Mouse (Mus musculus): Measurements from ENCODE around the gene Rpl38. TPM values are rescaled to one million over a fixed set of nuclear protein-coding genes. Genes with fewer than 3 reads are reported as not detected.

Rpl38 gene
- polyA plus RNA-seq, 1 experiment from 2014 or later, result 869 TPM

DNA sequence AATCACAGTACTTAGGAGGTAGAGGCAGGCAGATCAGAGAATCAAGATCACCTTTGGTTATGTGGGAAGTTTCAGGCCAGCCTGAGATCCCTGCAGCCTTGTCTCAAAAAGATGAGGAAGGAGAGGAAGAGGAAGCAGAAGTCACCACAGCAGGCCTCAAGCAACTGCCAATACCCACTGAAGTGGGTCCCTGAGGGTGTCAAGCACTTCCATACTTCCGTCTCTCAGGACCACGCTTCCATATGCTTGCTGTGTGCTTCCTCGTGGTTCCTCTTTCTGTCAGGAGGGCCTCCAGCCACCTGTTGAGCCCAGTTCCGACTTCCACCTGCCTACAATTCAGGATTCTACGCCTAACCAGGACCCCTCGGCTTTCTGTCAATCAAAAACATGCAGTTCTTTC, 14.7 kb upstream of the Rpl38 start:
- 88% methylated on average over 6 of the region's 6 CpGs for WGBS
- H3K9ac ChIP-seq, result no peak overlapping the region
- no peak overlapping the region for H3K4me3 ChIP-seq (replicated peaks; ENCODE audit: low read length)
- no peaks in the 10 kb centered on the region for H3K9me3 ChIP-seq (ENCODE audit: control insufficient read depth, low read length)
- DNase-seq (ENCODE audit: low spot score) (no peak), ATAC-seq (ENCODE audit: low FRiP score) (no peak)
- H3K4me2 ChIP-seq (replicated peaks), result no peak overlapping the region
- no peaks in the 10 kb centered on the region for H3K27me3 ChIP-seq (ENCODE audit: control insufficient read depth, insufficient read depth, low read length)
- H3K4me1 ChIP-seq (replicated peaks; ENCODE audit: control insufficient read depth, insufficient read depth, low read length), result peaks cover 8% of the 10 kb centered on the region
- H3K36me3 ChIP-seq (replicated peaks; ENCODE audit: control insufficient read depth, insufficient read depth), result no peaks in the 10 kb centered on the region
- H3K27ac ChIP-seq, result no peak overlapping the region

DNA sequence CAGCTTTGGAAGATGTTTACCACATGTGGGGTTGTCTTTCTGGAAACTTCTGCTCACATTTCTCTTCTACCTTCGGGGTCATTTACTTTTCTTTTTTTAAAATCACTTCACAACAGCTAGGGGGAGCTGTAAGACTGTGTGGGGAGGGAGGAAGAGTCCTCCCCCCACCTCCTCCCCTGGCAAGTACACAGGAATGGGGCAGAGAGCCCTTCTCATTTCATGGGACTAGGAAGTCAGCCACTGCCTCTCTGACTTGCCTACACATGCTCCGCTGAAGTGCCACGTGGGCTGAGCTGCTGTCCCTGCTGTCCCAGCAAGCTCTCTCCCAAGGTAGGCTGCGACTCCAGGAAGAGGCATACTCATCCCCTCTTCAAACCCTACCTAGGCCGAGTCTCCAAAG, 13.8 kb upstream of the Rpl38 start:
- H3K36me3 ChIP-seq (replicated peaks; ENCODE audit: control insufficient read depth, insufficient read depth), result no peaks in the 10 kb centered on the region
- no peak for ATAC-seq (ENCODE audit: low FRiP score)
- H3K4me3 ChIP-seq (replicated peaks; ENCODE audit: low read length), result no peak overlapping the region
- no peak overlapping the region for H3K27ac ChIP-seq
- no peaks in the 10 kb centered on the region for H3K9me3 ChIP-seq (ENCODE audit: control insufficient read depth, low read length)
- WGBS, result 58% methylated on average over 5 of the region's 5 CpGs
- no peak for DNase-seq (ENCODE audit: low spot score)
- H3K4me2 ChIP-seq (replicated peaks), result no peak overlapping the region
- no peaks in the 10 kb centered on the region for H3K27me3 ChIP-seq (ENCODE audit: control insufficient read depth, insufficient read depth, low read length)
- H3K9ac ChIP-seq, result no peak overlapping the region
- H3K4me1 ChIP-seq (replicated peaks; ENCODE audit: control insufficient read depth, insufficient read depth, low read length), result peaks cover 8% of the 10 kb centered on the region

DNA sequence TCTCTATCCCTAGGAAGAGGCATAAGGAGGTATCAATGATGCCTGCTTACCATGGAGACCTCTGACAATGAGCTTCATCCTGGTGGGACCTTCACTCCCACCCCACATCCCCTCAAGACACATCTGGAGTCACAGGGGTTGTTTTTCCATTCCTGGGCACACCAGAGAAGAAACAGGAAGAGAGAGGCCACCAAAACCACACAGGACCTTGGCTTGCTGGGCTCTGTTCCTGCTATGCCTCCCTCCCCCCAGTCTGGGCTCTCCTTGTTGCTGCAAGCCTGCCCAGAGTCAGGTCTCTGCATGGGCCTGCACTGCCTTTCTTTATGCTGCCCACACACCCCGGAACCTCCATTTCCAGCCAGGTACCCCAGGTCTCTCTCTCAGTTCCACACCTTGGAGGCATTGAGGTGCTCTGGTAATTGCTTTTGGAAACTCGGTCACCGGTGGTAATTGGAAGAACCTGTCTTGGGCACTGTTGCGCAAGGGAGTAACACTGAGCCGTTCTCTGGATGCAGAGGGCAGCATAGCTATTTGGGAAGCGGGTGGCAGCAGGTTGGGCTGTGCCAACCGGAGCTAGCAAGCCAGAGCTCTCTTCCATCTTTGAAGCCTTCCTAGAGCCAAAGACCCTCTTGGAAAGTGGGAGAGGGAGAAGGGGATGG, 12.8 kb upstream of the Rpl38 start:
- no peaks in the 10 kb centered on the region for H3K27me3 ChIP-seq (ENCODE audit: control insufficient read depth, insufficient read depth, low read length)
- WGBS, result 88% methylated on average over 7 of the region's 7 CpGs

DNA sequence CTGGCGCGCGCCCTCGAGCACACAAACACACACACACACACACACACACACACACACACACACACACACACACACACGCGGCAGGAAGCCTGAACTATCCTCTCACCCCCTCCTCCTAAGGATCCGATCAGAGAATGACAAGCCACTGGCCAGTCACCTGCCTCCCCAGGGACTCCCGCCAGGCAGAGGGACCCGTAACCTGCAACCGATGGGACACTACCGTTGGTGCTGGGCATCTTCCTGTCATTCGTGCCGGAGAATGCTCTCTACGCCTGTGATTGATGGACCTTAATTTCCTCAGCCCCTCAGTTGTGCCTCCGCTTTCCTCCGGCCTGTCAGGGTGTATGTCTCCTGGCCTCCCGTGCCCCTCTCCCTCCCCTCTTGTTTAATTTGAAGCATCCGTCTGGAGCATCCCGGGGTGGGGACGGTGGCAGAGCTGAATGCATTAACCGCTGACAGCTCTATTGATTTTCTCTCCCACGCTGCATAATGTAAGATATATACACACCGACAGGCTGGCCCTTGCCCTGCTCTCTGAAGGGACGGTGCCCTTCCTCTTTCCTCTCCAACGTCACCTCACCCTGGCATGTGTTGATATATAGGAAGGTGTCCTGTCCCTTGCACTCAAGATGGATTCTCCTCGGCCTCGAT, 11.2 kb upstream of the Rpl38 start:
- DNase-seq (ENCODE audit: low spot score), result no peak
- 28% methylated on average over 27 of the region's 27 CpGs for WGBS

More for the DNA sequence above, 12.8 kb upstream of the Rpl38 start:
- Histone ChIP-seq H3K4me3 (replicated peaks; ENCODE audit: low read length) (no peak overlapping the region), H3K4me2 (replicated peaks) (no peak overlapping the region), H3K27ac (no peak overlapping the region), H3K36me3 (replicated peaks; ENCODE audit: control insufficient read depth, insufficient read depth) (no peaks in the 10 kb centered on the region), H3K9me3 (ENCODE audit: control insufficient read depth, low read length) (no peaks in the 10 kb centered on the region), H3K4me1 (replicated peaks; ENCODE audit: control insufficient read depth, insufficient read depth, low read length) (peaks cover 8% of the 10 kb centered on the region), H3K9ac (no peak overlapping the region)
- ATAC-seq (ENCODE audit: low FRiP score) (no peak), DNase-seq (ENCODE audit: low spot score) (no peak)

DNA sequence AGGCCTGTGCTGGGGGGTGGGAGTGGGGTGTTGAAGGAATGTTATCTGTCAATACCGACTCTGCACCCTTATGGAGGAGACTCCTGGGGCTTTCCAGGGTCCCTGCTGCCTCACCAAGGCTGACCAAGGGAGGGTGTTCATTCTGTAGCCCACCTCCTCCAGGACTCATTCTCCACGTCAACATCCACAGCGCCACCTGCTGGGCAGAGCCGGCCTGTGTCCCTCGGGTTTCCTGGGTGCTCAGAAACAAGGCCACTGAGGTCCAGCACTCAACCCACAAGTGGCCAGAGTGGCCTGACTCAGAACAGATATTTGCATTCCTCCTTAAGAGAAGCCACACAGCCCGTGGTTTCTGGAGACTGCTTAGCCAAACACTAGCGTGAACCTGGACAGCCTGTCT, 10.6 kb upstream of the Rpl38 start:
- Histone ChIP-seq H3K4me3 (replicated peaks; ENCODE audit: low read length) (no peak overlapping the region), H3K36me3 (replicated peaks; ENCODE audit: control insufficient read depth, insufficient read depth) (no peaks in the 10 kb centered on the region), H3K9me3 (ENCODE audit: control insufficient read depth, low read length) (no peaks in the 10 kb centered on the region), H3K9ac (no peak overlapping the region), H3K4me1 (replicated peaks; ENCODE audit: control insufficient read depth, insufficient read depth, low read length) (peaks cover 2% of the 10 kb centered on the region), H3K4me2 (replicated peaks) (peak overlapping the region; percentile 25), H3K27me3 (ENCODE audit: control insufficient read depth, insufficient read depth, low read length) (no peaks in the 10 kb centered on the region), H3K27ac (peak overlapping the region; percentile 65)
- DNase-seq (ENCODE audit: low spot score) (peak; percentile 77), ATAC-seq (ENCODE audit: low FRiP score) (peak; percentile 46; the same call in 1 of the 2 replicates)
- WGBS, result 21% methylated on average over 7 of the region's 7 CpGs

More for the DNA sequence above, 11.2 kb upstream of the Rpl38 start:
- peak; percentile 50 for ATAC-seq (ENCODE audit: low FRiP score)
- H3K36me3 ChIP-seq (replicated peaks; ENCODE audit: control insufficient read depth, insufficient read depth), result no peaks in the 10 kb centered on the region
- H3K27me3 ChIP-seq (ENCODE audit: control insufficient read depth, insufficient read depth, low read length), result no peaks in the 10 kb centered on the region
- peaks cover 8% of the 10 kb centered on the region for H3K4me1 ChIP-seq (replicated peaks; ENCODE audit: control insufficient read depth, insufficient read depth, low read length)
- H3K4me2 ChIP-seq (replicated peaks), result peak overlapping the region; percentile 25
- H3K9me3 ChIP-seq (ENCODE audit: control insufficient read depth, low read length), result no peaks in the 10 kb centered on the region
- H3K27ac ChIP-seq, result peak overlapping the region; percentile 65
- no peak overlapping the region for H3K4me3 ChIP-seq (replicated peaks; ENCODE audit: low read length)
- H3K9ac ChIP-seq, result peak overlapping the region; percentile 28; the same call in 1 of the 2 replicates

DNA sequence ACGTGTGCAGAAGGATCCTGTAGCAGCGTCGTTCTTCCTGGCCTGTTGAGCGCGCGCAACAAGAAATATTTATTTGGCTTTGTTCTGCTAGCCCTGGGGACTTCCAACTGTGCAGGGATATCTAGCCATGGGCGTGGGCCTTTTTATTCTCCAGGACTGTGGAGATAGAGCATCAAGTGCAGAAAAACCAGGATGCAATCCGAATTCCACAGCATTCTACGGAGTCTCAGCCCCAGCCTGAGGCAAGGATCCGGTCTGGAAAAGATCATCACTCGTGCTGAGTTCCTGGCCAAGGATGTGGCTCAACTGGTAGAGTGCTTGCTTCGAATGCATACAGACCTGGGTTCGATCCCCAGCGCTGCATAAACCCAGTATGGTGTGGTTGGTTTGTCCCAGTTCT, 6.2 kb upstream of the Rpl38 start:
- Histone ChIP-seq H3K9ac (no peak overlapping the region), H3K9me3 (ENCODE audit: control insufficient read depth, low read length) (no peaks in the 10 kb centered on the region), H3K4me2 (replicated peaks) (no peak overlapping the region), H3K27me3 (ENCODE audit: control insufficient read depth, insufficient read depth, low read length) (no peaks in the 10 kb centered on the region), H3K4me3 (replicated peaks; ENCODE audit: low read length) (no peak overlapping the region), H3K27ac (no peak overlapping the region), H3K36me3 (replicated peaks; ENCODE audit: control insufficient read depth, insufficient read depth) (no peaks in the 10 kb centered on the region), H3K4me1 (replicated peaks; ENCODE audit: control insufficient read depth, insufficient read depth, low read length) (no peaks in the 10 kb centered on the region; the same call in 1 of the 2 replicates)
- DNase-seq (ENCODE audit: low spot score) (no peak), ATAC-seq (ENCODE audit: low FRiP score) (no peak)
- WGBS, result 93% methylated on average over 14 of the region's 14 CpGs

DNA sequence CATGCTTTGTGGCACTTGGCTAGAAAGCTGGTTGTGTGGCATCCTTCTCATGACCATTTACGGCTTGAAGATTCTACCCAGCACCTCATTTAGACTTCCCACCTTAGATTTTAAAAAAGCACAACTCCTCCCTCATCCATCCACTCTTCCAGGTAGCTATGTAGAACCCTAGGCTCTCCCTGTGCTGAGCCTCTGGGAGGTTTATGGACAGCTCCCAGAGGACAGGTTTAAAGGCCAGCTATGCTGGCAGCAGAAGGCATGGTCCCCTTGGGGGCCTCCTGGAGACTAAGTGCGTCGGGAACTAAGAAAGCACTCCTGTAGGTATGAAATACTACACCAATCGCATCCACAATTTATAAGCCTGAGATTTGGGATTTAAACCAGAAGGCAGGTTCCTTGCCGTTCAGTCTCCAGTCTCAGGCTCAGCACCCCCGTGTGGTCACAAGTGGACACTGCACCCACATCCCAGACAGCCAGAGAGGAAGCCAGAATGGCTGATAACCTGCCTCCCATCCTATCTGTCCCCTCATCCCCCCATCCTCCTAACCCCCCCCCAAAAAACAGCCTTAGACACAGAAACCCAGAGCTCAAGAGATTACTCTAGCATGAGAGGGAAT, 5.5 kb upstream of the Rpl38 start:
- H3K27ac ChIP-seq, result no peak overlapping the region
- H3K9me3 ChIP-seq (ENCODE audit: control insufficient read depth, low read length), result no peaks in the 10 kb centered on the region
- H3K4me1 ChIP-seq (replicated peaks; ENCODE audit: control insufficient read depth, insufficient read depth, low read length), result no peaks in the 10 kb centered on the region
- H3K4me2 ChIP-seq (replicated peaks), result no peak overlapping the region
- no peak for ATAC-seq (ENCODE audit: low FRiP score)
- no peak overlapping the region for H3K9ac ChIP-seq
- DNase-seq (ENCODE audit: low spot score), result peak; percentile 77
- 36% methylated on average over 6 of the region's 6 CpGs for WGBS
- H3K4me3 ChIP-seq (replicated peaks; ENCODE audit: low read length), result no peak overlapping the region
- H3K36me3 ChIP-seq (replicated peaks; ENCODE audit: control insufficient read depth, insufficient read depth), result no peaks in the 10 kb centered on the region
- H3K27me3 ChIP-seq (ENCODE audit: control insufficient read depth, insufficient read depth, low read length), result no peaks in the 10 kb centered on the region

DNA sequence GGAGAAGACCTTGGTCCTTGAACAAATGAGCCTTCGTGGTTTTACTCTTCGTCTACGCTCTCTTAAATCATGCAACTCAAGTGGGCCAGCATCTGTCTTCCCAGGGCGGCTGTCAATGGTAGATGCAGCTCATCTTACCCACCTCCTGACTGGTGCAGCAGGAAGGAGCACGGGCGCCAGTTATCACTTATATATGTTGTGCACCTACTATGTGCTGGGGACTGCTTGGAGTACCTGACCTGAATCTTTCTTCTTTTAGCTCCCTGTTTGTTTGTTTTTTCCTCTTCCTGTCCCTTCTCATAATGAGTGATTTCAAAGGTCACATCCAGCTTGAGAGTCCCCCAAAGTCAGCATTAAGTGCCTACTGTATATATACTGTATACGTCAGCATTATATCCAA, 4.2 kb upstream of the Rpl38 start:
- no peaks in the 10 kb centered on the region for H3K4me1 ChIP-seq (replicated peaks; ENCODE audit: control insufficient read depth, insufficient read depth, low read length)
- DNase-seq (ENCODE audit: low spot score) (no peak), ATAC-seq (ENCODE audit: low FRiP score) (no peak)
- no peak overlapping the region for H3K4me2 ChIP-seq (replicated peaks)
- H3K4me3 ChIP-seq (replicated peaks; ENCODE audit: low read length), result no peak overlapping the region
- no peaks in the 10 kb centered on the region for H3K36me3 ChIP-seq (replicated peaks; ENCODE audit: control insufficient read depth, insufficient read depth)
- WGBS, result 87% methylated on average over 7 of the region's 7 CpGs
- no peaks in the 10 kb centered on the region for H3K9me3 ChIP-seq (ENCODE audit: control insufficient read depth, low read length)
- H3K27ac ChIP-seq, result no peak overlapping the region
- H3K9ac ChIP-seq, result no peak overlapping the region
- H3K27me3 ChIP-seq (ENCODE audit: control insufficient read depth, insufficient read depth, low read length), result no peaks in the 10 kb centered on the region

DNA sequence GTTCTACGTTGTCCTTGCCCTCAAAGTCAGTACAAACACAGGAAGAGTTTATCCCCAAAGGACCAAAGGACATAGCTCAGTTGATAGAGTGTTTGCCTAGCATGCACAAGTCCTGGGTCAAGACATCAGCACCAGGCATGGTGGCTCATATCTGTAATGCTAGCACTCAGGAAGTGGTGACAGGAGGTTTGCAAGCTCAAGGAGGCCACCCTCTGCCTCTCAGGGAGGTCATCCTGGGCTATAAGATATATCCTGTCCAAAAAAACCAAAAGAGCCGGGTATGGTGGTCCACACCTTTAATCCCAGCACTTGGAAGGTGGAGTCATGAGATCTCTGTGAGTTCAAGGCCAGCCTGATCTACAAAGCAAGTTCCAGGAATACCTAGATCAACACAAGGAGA, 2.9 kb upstream of the Rpl38 start:
- H3K4me2 ChIP-seq (replicated peaks), result no peak overlapping the region
- H3K4me3 ChIP-seq (replicated peaks; ENCODE audit: low read length), result no peak overlapping the region
- no peaks in the 10 kb centered on the region for H3K27me3 ChIP-seq (ENCODE audit: control insufficient read depth, insufficient read depth, low read length)
- no peak overlapping the region for H3K27ac ChIP-seq
- no peak for ATAC-seq (ENCODE audit: low FRiP score)
- no peak overlapping the region for H3K9ac ChIP-seq
- no peaks in the 10 kb centered on the region for H3K9me3 ChIP-seq (ENCODE audit: control insufficient read depth, low read length)
- WGBS, result 85% methylated on average over 2 of the region's 2 CpGs
- peaks cover 3% of the 10 kb centered on the region for H3K36me3 ChIP-seq (replicated peaks; ENCODE audit: control insufficient read depth, insufficient read depth)
- H3K4me1 ChIP-seq (replicated peaks; ENCODE audit: control insufficient read depth, insufficient read depth, low read length), result peaks cover 12% of the 10 kb centered on the region
- no peak for DNase-seq (ENCODE audit: low spot score)
